Mouse (Mus musculus): ENCODE measurements at regions not wholly inside any gene's neighbourhood (a gene's known extent, or its start where the extent isn't known, plus 50 kb on each side); places are given as distances from the start of the nearest gene placed in this dataset.

DNA sequence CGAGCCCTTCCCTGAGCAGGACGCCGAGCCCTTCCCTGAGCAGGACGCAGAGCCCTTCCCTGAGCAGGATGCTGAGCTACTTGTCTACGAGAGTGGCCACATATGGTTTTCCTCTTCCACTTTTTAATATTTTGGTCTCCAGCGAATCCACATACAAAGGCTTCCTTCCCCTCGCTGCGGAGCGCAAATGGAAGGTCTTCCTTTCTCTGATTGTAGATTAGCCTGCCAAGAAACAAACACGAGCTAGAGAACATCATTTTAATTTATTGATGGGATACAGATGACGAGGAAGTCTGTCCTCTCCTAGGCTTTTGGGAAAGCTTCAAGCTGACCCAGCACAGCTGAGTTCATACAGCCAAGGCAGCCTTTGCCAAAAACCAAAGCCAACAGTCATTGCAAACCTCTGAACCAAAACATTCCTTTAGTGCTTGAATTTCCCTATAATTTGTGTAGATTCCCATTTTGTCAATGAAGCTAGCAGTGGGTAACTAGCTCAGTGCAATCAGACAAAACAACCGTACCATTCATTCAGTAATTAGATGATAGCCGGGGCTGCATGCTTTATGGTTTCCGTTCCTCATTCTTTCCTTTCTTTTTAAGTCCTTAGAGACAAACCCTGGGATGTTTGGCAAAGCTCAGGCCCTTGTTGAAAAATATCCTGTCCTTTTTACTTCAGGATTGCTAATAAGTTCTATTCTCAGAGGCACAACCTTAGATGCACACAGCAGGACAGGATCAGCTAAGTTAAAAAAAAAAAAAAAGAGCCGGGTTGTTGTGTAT, 83.1 kb upstream of the Spry2 start:
- TF ChIP-seq CTCF (IDR thresholded peaks at IDR 0.05; ENCODE audit: borderline replicate concordance, insufficient read depth, low read depth, low read length) (no peak), POLR2A (IDR thresholded peaks at IDR 0.05; ENCODE audit: borderline replicate concordance, insufficient read depth, low read length) (no peak)

All from cerebellum, adult 2 months (tissue).